Mouse (Mus musculus): ENCODE data around the gene Dek.

Dek gene

DNA sequence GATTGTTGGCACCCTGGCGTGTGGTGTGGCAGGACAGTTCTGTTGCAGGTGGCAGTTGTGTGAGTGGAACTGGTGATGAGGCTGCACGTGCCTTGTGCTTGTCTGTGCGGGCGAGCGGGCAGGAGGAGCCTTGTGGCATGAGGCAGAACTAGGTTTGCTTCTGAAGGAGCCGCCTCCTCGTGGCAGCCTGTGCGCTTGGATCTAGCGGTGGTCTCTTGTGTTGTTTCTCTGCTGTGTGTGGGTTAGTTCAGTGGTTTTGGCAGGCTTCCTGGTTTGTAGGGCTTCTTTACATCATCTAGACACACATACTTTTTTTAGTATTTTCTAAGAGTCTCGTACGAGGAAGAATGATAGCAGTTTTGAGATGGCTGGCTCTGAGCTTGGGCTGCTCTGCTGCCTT is 49.9 kb downstream of the Dek start:
- DNase-seq (ENCODE audit: low spot score in 2 of 2): peak; percentile 76 to 79

DNA sequence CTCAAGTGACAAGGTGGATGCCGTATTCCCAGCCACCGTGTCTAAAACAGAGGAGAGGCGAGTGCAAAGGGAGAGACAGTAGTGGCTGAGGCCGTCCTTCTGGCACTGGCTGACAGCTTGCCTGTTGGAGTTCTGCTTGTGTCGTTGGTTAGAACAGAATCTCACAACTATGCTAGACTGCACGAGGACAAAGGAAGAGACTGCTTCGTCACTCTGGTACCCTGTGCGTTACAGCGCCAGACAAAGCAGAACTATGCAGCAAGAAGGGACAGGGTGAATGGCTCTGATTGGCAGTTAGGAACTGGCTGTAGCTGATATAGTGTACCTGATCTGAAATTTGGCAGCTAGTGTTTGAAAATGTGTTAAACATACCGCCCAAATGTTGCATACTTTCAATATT is 52.0 kb downstream of the Dek start:
- DNase-seq (ENCODE audit: low spot score in 2 of 2): no peak

DNA sequence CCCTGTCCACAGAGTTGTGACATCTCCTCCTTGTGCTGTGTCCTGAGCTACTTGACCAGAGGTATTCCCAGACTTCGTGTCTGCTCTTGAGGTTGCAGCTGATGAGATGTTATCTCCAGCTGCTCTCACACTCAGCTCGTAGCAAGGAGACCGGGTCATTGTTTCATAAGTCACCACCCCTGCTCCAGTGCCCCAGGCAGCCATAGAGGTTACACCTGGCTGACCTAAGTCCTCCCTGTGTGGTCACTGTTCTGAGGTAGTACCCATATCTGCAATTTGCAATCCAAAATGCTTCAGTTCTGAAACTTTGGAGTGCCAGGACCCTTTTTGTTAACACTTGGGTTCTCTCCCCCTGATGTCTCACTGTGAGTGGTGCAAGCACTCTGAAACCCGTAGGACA is 56.0 kb downstream of the Dek start:
- DNase-seq (ENCODE audit: low spot score in 2 of 2): no peak

DNA sequence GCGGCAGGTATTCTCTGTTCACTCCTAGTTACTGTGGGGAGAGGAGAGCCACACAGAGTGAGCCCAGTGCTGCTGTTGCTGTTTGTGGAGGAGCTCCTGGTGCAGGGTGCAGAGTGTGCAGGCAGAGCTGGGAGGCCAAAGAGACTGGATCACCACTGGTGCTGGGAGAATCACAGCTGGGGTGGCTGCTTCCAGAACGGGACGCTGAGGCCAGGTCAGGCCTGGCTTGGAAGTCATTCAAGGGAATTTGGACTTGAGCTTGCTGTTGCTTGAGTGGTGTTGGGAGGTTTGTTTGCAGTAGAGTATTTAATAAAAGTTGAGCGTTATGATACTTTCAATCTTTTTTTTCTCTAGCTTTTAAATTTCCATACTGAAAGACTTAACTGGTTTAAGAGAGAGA is 58.0 kb downstream of the Dek start:
- DNase-seq (ENCODE audit: low spot score in 2 of 2): no peak

DNA sequence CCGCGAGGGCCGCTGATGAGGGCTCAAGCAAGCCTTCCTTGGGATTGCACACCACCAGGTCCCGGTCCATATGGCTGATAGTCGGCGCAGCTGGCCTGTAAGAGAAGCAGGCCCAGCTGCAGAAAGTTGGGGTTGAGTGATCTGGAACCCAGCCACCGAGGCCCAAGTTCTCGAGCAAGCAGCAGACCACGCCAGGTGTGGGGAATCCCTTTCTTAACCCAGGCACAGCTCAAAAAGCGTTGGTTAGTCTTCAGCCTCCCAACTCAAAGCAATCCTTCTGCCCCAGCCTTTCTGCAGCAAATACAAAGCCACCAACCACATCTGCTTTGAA is 61.4 kb downstream of the Dek start, which contains the start of gene Tpmt:
Gene Tpmt (minus strand): TSS at position 121 of the 331 bp plus-strand sequence.
- DNase-seq (ENCODE audit: low spot score in 2 of 2): peak; percentile 17 to 19

DNA sequence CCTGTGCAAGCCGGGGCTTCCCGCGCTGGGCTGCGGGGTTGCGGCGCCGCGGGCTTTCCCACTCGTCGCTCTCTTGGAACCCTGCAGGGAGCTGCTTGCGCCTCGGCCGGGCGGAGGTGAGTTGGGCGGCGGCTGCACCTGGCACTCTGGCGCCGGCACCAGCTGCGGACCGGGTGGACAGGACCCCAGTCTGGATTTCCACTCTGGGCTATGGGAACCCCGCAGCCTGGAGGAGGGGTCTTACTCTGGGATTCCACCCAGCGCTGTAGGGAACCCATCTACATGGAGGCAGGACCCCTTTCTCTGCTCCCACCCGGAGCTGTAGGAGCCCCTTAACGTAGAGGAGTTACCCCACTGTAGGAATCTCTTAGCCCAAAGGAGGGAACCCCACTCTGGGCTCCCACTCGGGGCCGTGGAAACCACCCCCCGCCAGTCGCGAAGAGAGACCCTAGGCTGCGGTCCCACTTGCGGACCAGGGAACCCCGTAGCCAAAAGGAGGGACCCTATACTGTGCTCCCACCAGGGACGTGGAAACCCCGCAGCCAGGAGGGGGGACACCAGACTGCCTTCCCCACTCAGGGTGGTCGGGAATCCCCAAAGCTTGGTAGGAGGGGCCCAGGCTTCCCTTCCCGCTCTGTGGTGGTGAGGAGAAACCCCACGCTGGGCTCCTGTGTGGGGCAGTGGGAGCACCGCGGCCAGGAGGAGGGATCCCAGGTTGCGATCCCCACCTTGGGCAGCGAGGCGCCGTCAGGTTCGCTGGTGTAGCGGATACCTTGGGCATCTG is 62.0 kb downstream of the Dek start:
- peak; percentile 30 to 41 for DNase-seq (ENCODE audit: low spot score in 2 of 2)

DNA sequence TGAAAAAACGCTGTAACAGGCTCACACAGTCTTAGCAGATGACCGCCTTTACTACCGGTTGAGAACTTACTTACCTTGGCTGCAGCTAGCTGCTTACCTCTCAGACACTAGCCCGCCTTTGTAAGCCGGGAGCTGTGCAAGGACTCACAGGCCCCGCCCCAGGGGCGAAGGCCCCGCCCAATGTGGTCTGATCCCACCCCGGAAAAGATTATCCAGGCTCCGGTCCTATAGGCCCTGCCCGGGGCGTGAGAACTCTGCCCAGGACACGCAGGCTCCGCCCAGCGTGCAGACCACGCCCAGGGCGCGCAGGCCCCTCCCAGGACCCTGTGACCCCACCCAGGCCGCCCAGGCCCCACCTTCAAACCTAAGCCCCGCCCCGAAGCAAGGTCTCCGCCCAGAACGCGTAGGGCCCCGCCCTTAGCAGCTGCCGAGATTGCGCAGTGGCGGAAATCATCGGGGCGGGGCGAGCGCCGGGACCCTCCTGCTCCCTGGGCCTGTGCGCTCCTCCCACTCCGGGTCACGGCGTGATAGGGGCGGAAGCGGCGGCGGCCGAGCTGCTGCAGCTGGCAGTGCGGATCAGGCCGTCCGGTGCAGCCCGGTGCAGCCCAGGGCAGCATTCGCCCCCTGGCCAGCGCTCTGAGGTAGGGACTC is 62.8 kb downstream of the Dek start, which contains the start of gene Kdm1b:
Gene Kdm1b (plus strand): TSS at position 470 of the 651 bp plus-strand sequence.
- peak; percentile 97 to 99 for DNase-seq (ENCODE audit: low spot score in 2 of 2)

DNA sequence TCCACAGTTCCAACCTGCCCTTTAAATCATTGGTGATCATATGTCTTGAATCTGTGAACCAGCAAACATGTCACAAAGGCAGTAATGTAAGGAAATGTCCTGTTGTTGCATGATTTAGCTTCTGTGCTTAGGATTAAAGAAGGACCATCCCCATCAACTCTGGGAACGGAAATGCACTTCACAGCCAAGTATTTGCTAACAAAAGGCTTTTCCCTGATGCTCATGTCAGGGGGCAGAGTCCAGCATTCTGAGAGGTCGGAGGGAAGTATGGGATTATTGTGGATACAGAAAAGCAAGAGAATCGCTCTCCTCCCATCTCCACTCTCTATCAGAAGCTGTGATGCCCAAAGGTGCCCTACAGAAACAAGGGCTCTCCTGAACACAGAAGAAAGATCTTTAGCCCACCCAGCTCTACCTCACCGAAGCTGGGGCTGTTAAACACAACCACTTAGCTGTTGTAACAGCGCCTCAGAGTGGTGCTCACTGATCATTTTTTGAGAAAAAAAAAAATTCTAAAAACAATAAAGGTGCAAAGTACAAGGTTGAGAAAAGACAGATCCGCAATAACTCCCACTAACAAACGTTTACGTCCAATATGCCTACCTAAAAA is 63.9 kb downstream of the Dek start:
- DNase-seq (ENCODE audit: low spot score in 2 of 2): no peak

DNA sequence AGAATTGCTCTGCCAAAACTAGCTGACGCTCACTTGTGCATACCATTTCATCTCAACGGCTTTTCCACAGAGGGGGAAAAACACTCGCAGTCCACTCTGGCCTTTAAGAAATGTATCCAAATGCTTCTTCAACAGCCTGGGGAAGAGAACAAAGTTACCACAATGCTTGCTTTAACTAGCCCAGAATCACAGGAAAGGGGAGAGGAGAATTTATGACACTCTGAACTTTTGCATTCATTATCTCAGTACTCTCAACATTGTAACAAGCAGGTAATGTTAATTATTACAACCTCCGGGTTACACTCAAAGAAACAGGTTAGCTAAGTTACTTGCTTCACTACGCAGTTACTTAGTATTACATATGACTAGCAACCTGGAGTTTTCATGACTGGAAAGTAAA is 65.9 kb downstream of the Dek start:
- DNase-seq (ENCODE audit: low spot score in 2 of 2): no peak

DNA sequence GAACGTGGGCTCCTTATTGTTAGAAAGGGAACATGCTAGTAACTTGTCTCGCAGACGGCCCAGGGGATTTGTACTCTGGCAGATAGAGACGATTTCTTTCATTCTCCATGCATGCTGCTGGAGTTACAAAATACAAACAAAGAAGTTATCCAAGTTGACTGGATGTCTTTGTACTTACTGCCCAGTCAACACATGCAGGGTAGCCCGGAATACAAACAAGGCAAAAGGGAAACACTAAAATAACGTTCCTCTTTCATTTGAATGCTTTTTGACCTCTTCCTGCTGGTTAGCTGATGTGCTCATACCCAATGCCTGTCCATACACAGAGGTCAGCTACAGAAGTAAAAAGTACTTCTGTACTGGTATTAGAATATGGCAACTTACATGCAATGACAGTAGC is 68.1 kb downstream of the Dek start:
- DNase-seq (ENCODE audit: low spot score in 2 of 2): no peak

Measured in thymus, postnatal 10 days (tissue).